Mouse (Mus musculus) MEL (cell line): ENCODE results near the gene Tradd. TPM values are rescaled to one million over a fixed set of nuclear protein-coding genes. Genes with fewer than 3 reads are reported as not detected.

ENCODE experiments used
- DNase-seq: peaks from one replicate; pipeline ENCODE4 v3.0.0; 2011; ENCODE audit warnings: low read depth, low spot score
- H3K27ac ChIP-seq: 2 replicates; pipeline ENCODE4 v1.5.1; 2012; ENCODE audit warnings: low read depth, mild to moderate bottlenecking, control low read depth, low read length, moderate library complexity; ENCODE audit not compliant: control insufficient read depth
- H3K27me3 ChIP-seq, 2 experiments: fragments of 150-350 bp in 1 of 2; sonication (generic) in 1 of 2; 2 replicates each; pipeline ENCODE4 v1.6.1; 2012; ENCODE audit warnings: low read length in 2 of 2, mild to moderate bottlenecking in 2 of 2, improper control_type of control experiment in 1 of 2, moderate library complexity in 1 of 2; ENCODE audit not compliant: insufficient read depth in 2 of 2, control insufficient read depth in 1 of 2
- H3K36me3 ChIP-seq, 2 experiments: 2 replicates each; pipeline ENCODE4 v1.6.1; 2012 to 2014; ENCODE audit warnings: low read length in 2 of 2, improper control_type of control experiment in 1 of 2, inconsistent platforms in 1 of 2, mild to moderate bottlenecking in 1 of 2; ENCODE audit not compliant: insufficient read depth in 2 of 2, control insufficient read depth in 1 of 2
- H3K4me1 ChIP-seq, 2 experiments: fragments of 150-350 bp in 1 of 2; sonication (generic) in 1 of 2; 2 replicates each; pipeline ENCODE4 v1.6.1; 2012; ENCODE audit warnings: low read length in 2 of 2, improper control_type of control experiment in 1 of 2, mild to moderate bottlenecking in 1 of 2; ENCODE audit not compliant: insufficient read depth in 2 of 2, control insufficient read depth in 1 of 2
- H3K4me3 ChIP-seq, 2 experiments: fragments of 150-350 bp in 1 of 2; sonication (generic) in 1 of 2; 2 replicates each; pipeline ENCODE4 v1.5.1; 2012; ENCODE audit warnings: low read depth in 2 of 2, low read length in 2 of 2, mild to moderate bottlenecking in 2 of 2, moderate library complexity in 2 of 2, control low read depth in 1 of 2, improper control_type of control experiment in 1 of 2; ENCODE audit not compliant: control insufficient read depth in 1 of 2, insufficient read depth in 1 of 2
- H3K79me2 ChIP-seq: 2 replicates; pipeline ENCODE4 v1.6.1; 2012; ENCODE audit warnings: mild to moderate bottlenecking, low read length, moderate library complexity; ENCODE audit not compliant: control insufficient read depth, poor library complexity, insufficient read depth
- H3K9ac ChIP-seq: 2 replicates; pipeline ENCODE4 v1.6.1; 2012; ENCODE audit warnings: low read depth, mild to moderate bottlenecking, control low read depth, low read length, moderate library complexity; ENCODE audit not compliant: control insufficient read depth, poor library complexity, severe bottlenecking
- H3K9me3 ChIP-seq: fragments of 150-350 bp; sonication (generic); replicated peaks from 2 replicates; pipeline ENCODE4 v1.6.1; 2012; ENCODE audit warnings: mild to moderate bottlenecking, low read length, improper control_type of control experiment, moderate library complexity; ENCODE audit not compliant: insufficient read depth
- BHLHE40 ChIP-seq: IDR thresholded peaks from 2 replicates; pipeline ENCODE4 v1.6.1; 2012; ENCODE audit warnings: low read depth, mild to moderate bottlenecking, inconsistent platforms, low read length, improper control_type of control experiment, borderline replicate concordance
- CHD2 ChIP-seq: IDR thresholded peaks from 2 replicates; pipeline ENCODE4 v1.6.1; 2011; ENCODE audit warnings: low read length, improper control_type of control experiment
- CTCF ChIP-seq, 3 experiments: IDR thresholded peaks in 2 of 3; conservative IDR thresholded peaks in 1 of 3; 2 replicates each; pipeline ENCODE4 v1.5.1; 2011 to 2012; ENCODE audit warnings: low read length in 3 of 3, low read depth in 2 of 3, mild to moderate bottlenecking in 2 of 3, improper control_type of control experiment in 1 of 3, inconsistent platforms in 1 of 3, mixed read lengths in 1 of 3, moderate library complexity in 1 of 3; ENCODE audit not compliant: control insufficient read depth in 1 of 3, insufficient read depth in 1 of 3, poor library complexity in 1 of 3, severe bottlenecking in 1 of 3
- E2F4 ChIP-seq: IDR thresholded peaks from 2 replicates; pipeline ENCODE4 v1.6.1; 2011; ENCODE audit warnings: low read depth, low read length, improper control_type of control experiment, borderline replicate concordance
- EP300 ChIP-seq, 2 experiments: IDR thresholded peaks; 2 replicates each; pipeline ENCODE4 v1.6.1; 2011; ENCODE audit warnings: improper control_type of control experiment in 2 of 2, low read length in 2 of 2, low read depth in 1 of 2, mild to moderate bottlenecking in 1 of 2
- GABPA ChIP-seq: IDR thresholded peaks from 2 replicates; pipeline ENCODE4 v1.6.1; 2012; ENCODE audit warnings: low read depth, mild to moderate bottlenecking, inconsistent platforms, low read length, improper control_type of control experiment, moderate library complexity
- KAT2A ChIP-seq: conservative IDR thresholded peaks from 2 replicates; pipeline ENCODE4 v1.6.1; 2012; ENCODE audit warnings: low read depth, low read length, improper control_type of control experiment, inconsistent platforms
- MAX ChIP-seq: IDR thresholded peaks from 2 replicates; pipeline ENCODE4 v1.6.1; 2011; ENCODE audit warnings: low read length, improper control_type of control experiment
- MEF2A ChIP-seq: IDR thresholded peaks from 2 replicates; pipeline ENCODE4 v1.6.1; 2014; ENCODE audit warnings: low read depth, mild to moderate bottlenecking, inconsistent platforms, low read length, improper control_type of control experiment; ENCODE audit not compliant: poor library complexity, insufficient replicate concordance, severe bottlenecking; ENCODE audit errors: extremely low read depth
- MYC ChIP-seq: IDR thresholded peaks from 2 replicates; pipeline ENCODE4 v1.6.1; 2011; ENCODE audit warnings: low read depth, mild to moderate bottlenecking, low read length, improper control_type of control experiment, moderate library complexity
- POLR2A ChIP-seq, 2 experiments: IDR thresholded peaks; 2 replicates each; pipeline ENCODE4 v1.6.1; 2011 to 2012; ENCODE audit warnings: low read length in 2 of 2, mild to moderate bottlenecking in 2 of 2, control low read depth in 1 of 2, improper control_type of control experiment in 1 of 2, low read depth in 1 of 2, moderate library complexity in 1 of 2; ENCODE audit not compliant: control insufficient read depth in 1 of 2, insufficient read depth in 1 of 2, poor library complexity in 1 of 2
- POLR2AphosphoS2 ChIP-seq: IDR thresholded peaks from 2 replicates; pipeline ENCODE4 v1.6.1; 2011; ENCODE audit warnings: low read length, improper control_type of control experiment
- POLR2AphosphoS5 ChIP-seq: IDR thresholded peaks from 2 replicates; pipeline ENCODE4 v1.6.1; 2012; ENCODE audit warnings: low read depth, borderline replicate concordance, mild to moderate bottlenecking, inconsistent platforms, low read length, moderate library complexity, mixed read lengths
- SIN3A ChIP-seq: IDR thresholded peaks from 2 replicates; pipeline ENCODE4 v1.6.1; 2012; ENCODE audit warnings: low read length, improper control_type of control experiment, inconsistent platforms
- SMC3 ChIP-seq: IDR thresholded peaks from 2 replicates; pipeline ENCODE4 v1.6.1; 2011; ENCODE audit warnings: low read depth, low read length, improper control_type of control experiment
- TBP ChIP-seq: IDR thresholded peaks from 2 replicates; pipeline ENCODE4 v1.8.0; 2011; ENCODE audit warnings: low read depth, low read length, improper control_type of control experiment
- USF1 ChIP-seq: IDR thresholded peaks from 2 replicates; pipeline ENCODE4 v1.6.1; 2014; ENCODE audit warnings: low read depth, mild to moderate bottlenecking, inconsistent platforms, low read length, improper control_type of control experiment, moderate library complexity
- USF2 ChIP-seq, 2 experiments: IDR thresholded peaks; 2 replicates each; pipeline ENCODE4 v1.6.1; 2011 to 2012; ENCODE audit warnings: improper control_type of control experiment in 2 of 2, low read length in 2 of 2, borderline replicate concordance in 1 of 2, inconsistent platforms in 1 of 2, low read depth in 1 of 2, mild to moderate bottlenecking in 1 of 2; ENCODE audit not compliant: insufficient read depth in 1 of 2
- ZMIZ1 ChIP-seq: IDR thresholded peaks from 2 replicates; pipeline ENCODE4 v1.6.1; 2012; ENCODE audit warnings: low read depth, mild to moderate bottlenecking, inconsistent platforms, low read length, improper control_type of control experiment, moderate library complexity
- ZNF384 ChIP-seq: IDR thresholded peaks from 2 replicates; pipeline ENCODE4 v1.6.1; 2012; ENCODE audit warnings: low read depth, mild to moderate bottlenecking, inconsistent platforms, low read length, improper control_type of control experiment
- polyA plus RNA-seq, 2 experiments: library from polyadenylated mRNA; stranded (reverse) in 1 of 2; unstranded in 1 of 2; fragments of >175 nt in 1 of 2; fragments of >200 nt in 1 of 2; gene quantifications; 2 replicates each; pipeline versions ENCODE4 v1.2.1 to v1.2.4; 2012; ENCODE audit warnings: low replicate concordance in 2 of 2, low read depth in 1 of 2; ENCODE audit not compliant: insufficient read length in 2 of 2, insufficient read depth in 1 of 2, missing spikeins in 1 of 2
- total RNA-seq: library from RNA; depleted of rRNA; stranded (reverse); fragments of 300-350 nt; gene quantifications from 2 replicates; pipeline ENCODE4 v1.2.3, GENCODE M21; 2012

Gene Tradd
- total and polyA plus RNA-seq, 3 experiments = 31.0 to 33.5 TPM; not detected in 1

- Histone ChIP-seq H3K27ac (no peak overlapping the region), H3K36me3 (peaks cover 2 to 13% of the 10 kb centered on the region in 2 experiments), H3K79me2 (no peaks in the 10 kb centered on the region; the same call in 1 of the 2 replicates), H3K4me1 (peaks cover 2 to 14% of the 10 kb centered on the region in 2 experiments; a peak in 3 of 4 replicates), H3K9ac (no peak overlapping the region), H3K27me3 (no peaks in the 10 kb centered on the region), H3K4me3 (no peak overlapping the region), H3K9me3 (no peaks in the 10 kb centered on the region)
- TF ChIP-seq ZMIZ1 (no peak), USF1 (no peak), MAX (no peak), MEF2A (no peak), SMC3 (no peak), BHLHE40 (no peak), EP300 (IDR thresholded peaks at IDR 0.05; ENCODE audit: low read depth in 1 of 2, low read length in 2 of 2) (no peak), USF2 (IDR thresholded peaks at IDR 0.05; ENCODE audit: borderline replicate concordance in 1 of 2, insufficient read depth in 1 of 2, low read depth in 1 of 2, low read length in 2 of 2) (no peak), GABPA (no peak), ZNF384 (no peak), POLR2AphosphoS2 (no peak), E2F4 (no peak), CHD2 (no peak), TBP (no peak), POLR2A (IDR thresholded peaks at IDR 0.05; ENCODE audit: control insufficient read depth in 1 of 2, insufficient read depth in 1 of 2, low read depth in 1 of 2, low read length in 2 of 2, poor library complexity in 1 of 2) (no peak), SIN3A (no peak), MYC (no peak)
- no peak for DNase-seq
Measured at GRCm38 (mm10) chr8:105251954-105252353, 12.5 kb downstream of the Tradd start.

- Histone ChIP-seq H3K27ac (no peak overlapping the region), H3K9me3 (no peaks in the 10 kb centered on the region), H3K27me3 (no peaks in the 10 kb centered on the region), H3K9ac (no peak overlapping the region), H3K79me2 (no peaks in the 10 kb centered on the region), H3K4me3 (no peak overlapping the region), H3K4me1 (peaks cover 0 to 3% of the 10 kb centered on the region in 2 experiments; a peak in 2 of 4 replicates), H3K36me3 (peaks cover 3 to 5% of the 10 kb centered on the region in 2 experiments)
- no peak for TF ChIP-seq CTCF (IDR thresholded peaks at IDR 0.05 in 2 of 3, conservative IDR thresholded peaks at IDR 0.05 in 1 of 3; ENCODE audit: control insufficient read depth in 1 of 3, insufficient read depth in 1 of 3, low read depth in 2 of 3, low read length in 3 of 3, poor library complexity in 1 of 3, severe bottlenecking in 1 of 3)
- TF ChIP-seq POLR2AphosphoS5 = no peak
- no peak for TF ChIP-seq KAT2A
- no peak for DNase-seq
Measured at GRCm38 (mm10) chr8:105241016-105241415, 23.4 kb downstream of the Tradd start.
